Mouse (Mus musculus): ENCODE data around the gene Dact2.

Gene Dact2

GRCm38 (mm10) chr17:14178475-14178874 lies 25.6 kb downstream of the Dact2 start:
- in situ Hi-C loops (cut with MboI, MseI): no loop called here

GRCm38 (mm10) chr17:14178049-14178448 lies 26.1 kb downstream of the Dact2 start:
- in situ Hi-C loops (cut with MboI, MseI): no loop called here

- in situ Hi-C loops (cut with MboI, MseI): no loop called here
Measured at GRCm38 (mm10) chr17:14177018-14177417, 27.1 kb downstream of the Dact2 start.

- in situ Hi-C loops (cut with MboI, MseI): no loop called here
Measured at GRCm38 (mm10) chr17:14175704-14176103, 28.4 kb downstream of the Dact2 start.

GRCm38 (mm10) chr17:14175019-14175418 lies 29.1 kb downstream of the Dact2 start:
- in situ Hi-C loops (cut with MboI, MseI): no loop called here

- in situ Hi-C loops (cut with MboI, MseI): loop anchor here in 1 of 2 experiments (5.0 kb wide), 1 partner anchor 52 kb away; no protein-coding TSS in a partner anchor
Measured at GRCm38 (mm10) chr17:14174401-14174800, 29.7 kb downstream of the Dact2 start.

GRCm38 (mm10) chr17:14173459-14173858 lies 30.6 kb downstream of the Dact2 start:
- in situ Hi-C loops (cut with MboI, MseI): loop anchor here in 1 of 2 experiments (5.0 kb wide), 1 partner anchor 51 kb away; no protein-coding TSS in a partner anchor

- in situ Hi-C loops (cut with MboI, MseI): loop anchor here in 1 of 2 experiments (5.0 kb wide), 1 partner anchor 50 kb away; no protein-coding TSS in a partner anchor
Measured at GRCm38 (mm10) chr17:14172731-14173130, 31.4 kb downstream of the Dact2 start.

GRCm38 (mm10) chr17:14172184-14172583 lies 31.9 kb downstream of the Dact2 start:
- in situ Hi-C loops (cut with MboI, MseI): loop anchor here in 1 of 2 experiments (5.0 kb wide), 1 partner anchor 50 kb away; no protein-coding TSS in a partner anchor

- in situ Hi-C loops (cut with MboI, MseI): loop anchor here in 1 of 2 experiments (5.0 kb wide), 1 partner anchor 49 kb away; no protein-coding TSS in a partner anchor
Measured at GRCm38 (mm10) chr17:14170961-14171479, 33.1 kb downstream of the Dact2 start.

GRCm38 (mm10) chr17:14169431-14169830 lies 34.7 kb downstream of the Dact2 start:
- in situ Hi-C loops (cut with MboI, MseI): no loop called here

GRCm38 (mm10) chr17:14167594-14167993 lies 36.5 kb downstream of the Dact2 start:
- in situ Hi-C loops (cut with MboI, MseI): no loop called here

GRCm38 (mm10) chr17:14166746-14167432 lies 37.2 kb downstream of the Dact2 start:
- in situ Hi-C loops (cut with MboI, MseI): no loop called here

- in situ Hi-C loops (cut with MboI, MseI): no loop called here
Measured at GRCm38 (mm10) chr17:14165934-14166610, 38.0 kb downstream of the Dact2 start.

GRCm38 (mm10) chr17:14165332-14165876 lies 38.7 kb downstream of the Dact2 start:
- in situ Hi-C loops (cut with MboI, MseI): no loop called here

GRCm38 (mm10) chr17:14160846-14161245 lies 43.3 kb downstream of the Dact2 start:
- in situ Hi-C loops (cut with MboI, MseI): no loop called here

- in situ Hi-C loops (cut with MboI, MseI): no loop called here
Measured at GRCm38 (mm10) chr17:14157779-14158195, 46.3 kb downstream of the Dact2 start.

Measured in T-helper 17 cell (primary cell).